Mouse (Mus musculus): ENCODE results near the gene Npff.

DNA sequence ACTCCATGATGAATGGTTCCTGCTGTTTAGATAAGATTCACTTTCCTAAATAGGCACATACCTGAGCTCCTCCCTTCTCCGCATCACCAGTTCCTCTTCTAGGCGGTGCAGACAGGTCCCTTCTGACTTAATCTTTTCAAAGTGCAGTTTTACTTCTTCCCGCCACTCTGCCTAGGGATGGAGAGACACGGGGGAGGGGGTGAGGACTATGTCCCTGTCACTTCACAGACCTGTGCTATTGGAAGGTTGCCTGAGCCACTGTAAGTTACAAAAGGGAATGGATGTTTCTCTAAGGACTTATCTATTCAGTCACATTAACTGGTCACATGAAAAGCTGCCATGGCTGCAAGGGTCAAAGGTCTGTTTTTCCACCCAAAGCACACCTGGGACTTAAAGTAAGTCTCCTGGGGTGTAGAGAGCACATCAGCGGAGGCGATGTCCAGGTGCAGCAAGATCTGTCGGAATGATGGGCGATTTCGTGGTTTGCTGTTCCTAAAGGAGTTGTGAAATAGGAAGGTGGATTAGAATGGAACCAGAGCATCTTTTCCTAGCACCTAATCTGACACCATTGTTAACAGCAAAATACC is 22.4 kb downstream of the Npff start:
- TF ChIP-seq POLR2A (IDR thresholded peaks at IDR 0.05; ENCODE audit: low read depth, low read length): no peak
- no peak for TF ChIP-seq CTCF (conservative IDR thresholded peaks at IDR 0.05; ENCODE audit: insufficient read depth, insufficient read length, low read depth, low read length)

Measured in kidney, adult 2 months (tissue).